Mouse (Mus musculus) Muller cell, postnatal 12 days (primary cell): ENCODE results near the gene Shkbp1.

Experiments used
- DNase-seq: peaks from one replicate; pipeline ENCODE4 v3.0.0-alpha.2; 2015; ENCODE audit errors: inconsistent ontology term

Shkbp1 gene

DNA sequence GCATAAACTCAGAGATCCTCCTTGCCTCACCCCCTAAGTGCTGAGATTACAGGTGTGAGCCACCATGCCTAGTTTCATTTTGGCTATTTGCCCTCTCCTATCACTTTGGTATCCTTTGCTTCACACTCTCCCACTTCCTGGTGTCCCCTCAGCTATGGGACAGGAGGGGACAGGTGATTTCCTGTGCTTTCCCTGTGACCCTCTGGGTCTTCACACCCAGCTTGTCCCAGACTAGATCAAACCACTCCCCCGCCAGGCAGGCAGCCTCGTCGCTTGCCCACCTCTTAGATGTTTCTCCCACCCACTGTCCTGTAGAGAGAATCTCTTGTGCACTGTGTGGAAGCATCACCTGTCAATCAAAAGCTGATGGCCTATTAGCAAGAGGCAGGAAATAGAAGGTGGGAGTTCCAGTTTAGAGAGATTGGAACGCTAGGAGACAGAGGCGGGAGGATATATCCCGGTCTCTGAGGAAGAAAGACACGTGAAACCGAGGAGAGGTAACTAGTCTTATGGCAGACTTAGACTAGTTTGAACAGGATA, 44.8 kb downstream of the Shkbp1 start:
- DNase-seq, result no peak

GRCm38 (mm10) chr7:27310306-27310705, 45.5 kb downstream of the Shkbp1 start:
- peak; percentile 68 for DNase-seq

GRCm38 (mm10) chr7:27309832-27310231, 46.0 kb downstream of the Shkbp1 start:
- no peak for DNase-seq

- no peak for DNase-seq
Observed at GRCm38 (mm10) chr7:27308821-27309549, 46.8 kb downstream of the Shkbp1 start.

DNA sequence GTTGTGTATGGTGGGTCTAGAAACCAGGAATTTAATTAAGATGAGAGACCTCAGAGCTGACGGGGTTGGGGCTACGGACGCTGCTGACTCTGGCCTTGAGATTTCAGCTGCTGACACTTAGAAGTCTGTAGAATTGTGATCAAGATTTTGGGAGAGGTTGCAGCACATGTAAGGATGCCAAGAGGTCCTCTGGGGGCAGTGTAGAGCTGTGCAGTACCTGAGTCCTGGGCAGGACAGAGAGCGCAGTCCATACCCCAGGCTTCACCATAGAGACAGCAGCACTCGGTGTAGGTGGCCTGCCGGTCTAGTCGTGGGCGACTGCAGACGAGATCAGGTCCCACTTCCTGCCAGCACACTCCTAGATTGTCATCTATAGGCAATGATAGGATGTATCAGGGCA, 48.3 kb downstream of the Shkbp1 start:
- DNase-seq, result no peak

DNA sequence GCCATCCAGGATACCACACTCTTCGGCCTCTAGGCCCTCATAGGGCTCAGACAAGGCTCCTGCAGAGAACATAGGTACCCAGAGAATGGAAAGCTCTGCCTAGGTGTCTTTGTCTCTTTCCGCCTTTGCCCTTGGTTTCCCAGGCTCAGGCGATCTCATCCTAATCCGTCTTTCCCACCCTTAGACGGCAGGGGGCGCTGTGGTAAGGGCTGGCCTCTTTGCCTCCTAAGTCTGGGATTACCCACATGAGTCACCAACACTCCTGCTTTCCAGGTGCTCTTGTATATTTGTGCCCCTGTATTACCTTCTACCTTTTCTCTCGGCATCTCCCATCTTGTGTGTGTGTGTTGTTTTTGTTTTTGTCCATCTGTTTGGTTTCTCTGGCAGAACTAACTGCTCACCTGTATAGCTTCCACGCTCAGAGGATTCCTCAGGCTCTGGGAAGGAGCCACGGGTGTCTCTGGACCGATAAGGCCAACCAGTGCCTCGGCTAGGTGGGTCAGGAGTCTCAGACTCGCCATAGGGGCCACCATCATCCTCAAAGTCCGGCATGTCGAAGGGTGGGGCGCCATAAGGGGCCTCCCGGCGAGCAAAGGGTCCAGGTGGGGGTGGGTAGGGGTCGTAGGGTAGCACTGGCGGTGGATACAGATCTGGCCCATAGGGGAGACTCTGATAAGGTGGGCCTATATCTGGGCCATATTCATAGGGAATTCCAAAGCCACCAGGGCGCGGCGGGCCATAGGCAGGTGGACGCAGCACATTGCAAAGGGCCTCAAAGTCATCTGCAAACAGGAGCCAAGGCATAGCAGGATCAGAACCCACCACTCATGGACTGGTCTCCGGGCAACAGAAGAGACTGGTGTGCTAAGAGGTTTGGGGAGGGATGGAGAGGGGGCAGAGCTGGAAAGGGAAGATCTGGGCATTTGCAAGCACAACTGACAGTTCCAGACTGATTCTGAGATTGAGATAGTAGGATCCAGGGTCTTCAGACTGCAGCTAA, 49.4 kb downstream of the Shkbp1 start:
- no peak for DNase-seq

DNA sequence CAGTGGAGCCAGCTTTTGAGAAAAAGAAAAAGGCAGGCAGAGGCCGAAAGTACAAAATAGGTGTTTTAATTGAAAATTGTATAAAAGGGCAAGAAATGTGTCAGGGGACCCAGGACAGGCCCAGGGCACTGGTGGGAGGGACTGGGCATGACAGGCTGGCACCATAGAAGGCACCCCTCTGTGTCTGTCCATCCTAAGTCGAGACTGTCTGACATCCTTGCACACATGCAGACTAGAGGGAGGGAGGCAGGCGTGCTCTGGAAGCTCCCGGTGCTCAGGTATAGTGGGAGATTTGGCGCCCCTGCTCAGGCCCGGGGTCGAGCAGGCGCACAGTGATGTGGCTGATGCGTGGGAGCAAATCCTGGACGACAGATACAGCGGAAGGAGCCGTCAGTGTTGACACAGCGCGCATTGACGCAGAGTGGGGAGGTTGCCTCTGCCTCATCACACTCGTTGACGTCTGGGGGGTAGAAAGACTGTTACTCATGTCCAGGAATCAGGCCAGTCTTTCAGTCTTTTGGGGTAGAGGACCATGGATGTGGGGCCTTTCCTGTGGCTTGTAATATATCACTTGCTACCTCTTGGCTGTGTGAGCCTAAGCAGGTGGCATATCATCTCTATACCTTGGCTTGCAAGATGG, 50.6 kb downstream of the Shkbp1 start:
- no peak for DNase-seq

DNA sequence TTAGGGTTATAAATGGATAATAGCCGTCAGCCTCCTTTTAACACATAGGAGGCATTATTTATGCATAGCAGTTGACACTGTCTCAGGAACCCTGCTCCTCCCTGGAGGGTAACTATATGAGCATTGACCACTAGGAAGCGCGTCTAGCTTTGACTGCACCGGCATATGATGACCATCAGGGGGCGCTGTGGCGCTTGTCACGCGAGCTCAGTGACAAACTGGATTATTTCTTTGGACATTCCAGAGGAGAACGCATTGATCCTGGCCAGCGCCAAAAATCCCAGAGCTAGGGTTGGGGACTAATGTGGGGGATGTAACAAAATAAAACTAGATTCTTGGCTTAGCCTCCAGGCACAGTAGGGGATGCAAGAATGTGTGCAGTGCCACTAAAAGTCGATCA, 53.6 kb downstream of the Shkbp1 start:
- peak; percentile 64 for DNase-seq

DNA sequence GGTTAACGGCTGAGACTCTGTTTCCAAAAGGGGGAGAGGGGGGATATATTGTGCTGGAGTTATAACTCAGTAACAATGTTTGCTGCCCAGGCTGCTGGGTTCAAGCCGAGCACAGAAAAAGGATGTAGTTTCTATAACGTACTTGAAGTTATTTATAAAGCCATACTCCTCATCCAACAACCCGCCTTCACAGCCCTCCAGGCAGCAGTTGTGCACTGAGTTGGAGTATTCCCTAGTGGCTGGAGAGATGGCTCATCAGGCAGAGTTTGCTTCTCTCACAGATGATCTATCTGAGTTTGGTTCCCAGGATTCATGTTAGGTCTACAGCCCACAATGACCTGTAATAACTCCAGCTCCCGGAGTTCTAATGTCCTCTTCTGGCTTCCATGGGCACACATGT, 55.0 kb downstream of the Shkbp1 start:
- no peak for DNase-seq

- DNase-seq, result no peak
Observed at GRCm38 (mm10) chr7:27300351-27300750, 55.5 kb downstream of the Shkbp1 start.

GRCm38 (mm10) chr7:27298816-27299215, 57.0 kb downstream of the Shkbp1 start:
- DNase-seq, result no peak

DNA sequence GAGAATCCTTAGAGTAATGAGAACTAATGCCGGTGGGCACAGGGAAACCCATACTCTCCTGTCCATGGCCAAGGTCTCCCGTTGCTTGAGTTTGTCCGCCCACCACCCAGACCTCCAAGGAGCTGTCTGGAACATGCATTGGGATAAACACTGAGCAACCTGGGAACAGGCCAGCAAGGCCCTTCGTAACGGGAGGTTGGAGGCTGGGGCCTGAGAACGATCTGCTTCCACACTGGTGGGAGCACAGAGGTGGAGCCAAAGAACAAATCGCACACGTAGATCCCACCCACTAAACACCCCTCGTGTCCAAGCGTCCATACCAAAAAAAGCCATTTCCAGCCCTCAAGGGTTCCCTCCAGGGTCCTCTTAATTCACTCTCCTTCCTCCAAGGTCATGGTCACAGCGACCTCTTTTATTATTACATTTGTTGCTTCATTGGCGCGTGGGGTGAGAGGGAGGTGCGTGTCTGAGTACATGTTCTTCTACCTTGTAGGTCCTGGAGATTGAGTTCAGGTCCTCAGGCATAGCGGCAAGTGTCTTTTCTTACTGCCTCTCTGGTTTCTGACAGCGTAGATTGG, 57.7 kb downstream of the Shkbp1 start:
- DNase-seq, result no peak

GRCm38 (mm10) chr7:27296518-27296917, 59.3 kb downstream of the Shkbp1 start:
- DNase-seq, result no peak

DNA sequence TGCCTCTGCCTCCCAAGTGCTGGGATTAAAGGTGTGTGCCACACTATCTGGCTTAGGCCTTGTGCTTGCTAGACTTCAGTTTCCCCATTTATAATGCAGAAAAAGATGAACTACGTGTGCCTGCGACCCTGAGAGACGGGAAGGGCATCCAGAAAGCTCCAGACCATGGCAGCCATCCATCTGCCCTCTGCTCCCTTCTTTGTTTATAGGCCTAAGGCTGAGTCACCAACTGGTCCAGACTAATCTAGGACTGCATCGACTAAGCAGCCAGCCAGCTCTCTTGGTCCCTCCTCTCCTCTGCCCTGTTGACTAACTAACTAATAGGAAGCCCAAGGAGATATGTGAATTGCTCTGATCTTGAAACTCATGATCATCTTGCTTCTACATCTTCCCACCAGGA, 59.9 kb downstream of the Shkbp1 start:
- DNase-seq, result peak; percentile 40
